Mouse (Mus musculus): Measurements from ENCODE around the gene Cdc42ep2. TPM values are rescaled to one million over a fixed set of nuclear protein-coding genes. Genes with fewer than 3 reads are reported as not detected.

Cdc42ep2 gene
- total and polyA plus RNA-seq, 3 experiments, result 1.1 to 1.7 TPM; not detected in 1

DNA sequence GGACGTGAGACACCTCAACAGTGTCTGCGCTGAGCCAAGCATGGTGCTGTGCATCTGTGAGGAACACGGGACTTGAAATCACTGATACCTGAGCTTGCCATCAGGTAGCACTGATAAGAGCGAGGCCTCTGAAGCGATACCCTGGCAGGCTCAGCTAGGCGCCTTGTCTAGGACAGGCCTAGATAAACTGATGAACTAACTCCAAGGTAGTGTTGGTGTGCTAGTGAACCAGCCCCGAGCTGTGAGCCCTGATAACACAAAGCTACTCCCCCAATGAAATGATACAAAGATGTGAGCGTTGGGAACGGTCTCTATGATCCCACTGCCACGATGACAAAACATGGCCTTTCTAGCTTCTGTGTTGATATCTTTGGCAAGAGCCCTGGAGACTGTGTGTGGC is 43.0 kb upstream of the Cdc42ep2 start (continued):
- TF ChIP-seq MXI1 (IDR thresholded peaks at IDR 0.05; ENCODE audit: low read depth, low read length) (peak; percentile 59; the same call in 1 of the 2 replicates), MYB (IDR thresholded peaks at IDR 0.05; ENCODE audit: low read depth, low read length) (0 out of 2 replicates have a peak, but pooled peaks have one; percentile 40), MYC (IDR thresholded peaks at IDR 0.05; ENCODE audit: low read depth, low read length) (no peak), ETS1 (IDR thresholded peaks at IDR 0.05; ENCODE audit: low read depth, low read length) (peak; percentile 81)

DNA sequence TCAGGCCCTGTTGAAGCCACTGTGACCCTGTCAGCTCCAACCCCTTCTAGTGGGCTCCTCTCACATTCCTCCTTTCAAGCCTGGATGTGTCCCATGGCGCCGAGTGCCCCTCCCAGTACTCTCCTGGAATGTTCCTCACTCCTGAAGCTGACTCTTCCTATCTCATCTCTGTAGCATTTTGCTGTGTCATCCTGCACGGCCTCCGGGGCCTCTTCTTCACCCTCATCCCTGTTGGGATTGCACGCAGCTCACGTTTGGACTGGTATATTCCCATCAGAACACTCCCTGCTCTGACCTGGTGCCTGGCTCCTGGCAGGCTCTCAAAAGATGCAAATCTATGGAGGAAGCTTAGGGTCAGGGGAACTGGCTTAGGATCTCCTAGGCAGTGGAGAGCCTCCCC is 42.2 kb upstream of the Cdc42ep2 start:
- Histone ChIP-seq H3K4me1 (ENCODE audit: control insufficient read depth in 1 of 2, insufficient read depth in 2 of 2, low read length in 2 of 2) (peaks cover 0 to 32% of the 10 kb centered on the region in 2 experiments; a peak in 3 of 4 replicates), H3K9me3 (replicated peaks; ENCODE audit: insufficient read depth, low read length) (no peaks in the 10 kb centered on the region), H3K9ac (ENCODE audit: control insufficient read depth, low read depth, low read length, poor library complexity, severe bottlenecking) (peak overlapping the region; percentile 42; the same call in 1 of the 2 replicates), H3K36me3 (ENCODE audit: control insufficient read depth in 1 of 2, insufficient read depth in 2 of 2, low read length in 2 of 2) (peaks cover 0 to 22% of the 10 kb centered on the region in 2 experiments; a peak in 2 of 4 replicates), H3K4me3 (ENCODE audit: control insufficient read depth in 1 of 2, insufficient read depth in 1 of 2, low read depth in 2 of 2, low read length in 2 of 2) (no peak overlapping the region), H3K79me2 (ENCODE audit: control insufficient read depth, insufficient read depth, low read length, poor library complexity) (peaks cover 18% of the 10 kb centered on the region), H3K27ac (ENCODE audit: control insufficient read depth, low read depth, low read length) (peak overlapping the region; percentile 20; the same call in 1 of the 2 replicates), H3K27me3 (ENCODE audit: control insufficient read depth in 1 of 2, insufficient read depth in 2 of 2, low read length in 2 of 2) (no peaks in the 10 kb centered on the region)
- no peak for TF ChIP-seq ETS1 (IDR thresholded peaks at IDR 0.05; ENCODE audit: low read depth, low read length)
- TF ChIP-seq CHD1 (IDR thresholded peaks at IDR 0.05; ENCODE audit: low read depth, low read length), result no peak
- TF ChIP-seq MAFK (IDR thresholded peaks at IDR 0.05; ENCODE audit: borderline replicate concordance, low read depth, low read length), result no peak
- peak in 1 of 2 experiments; percentile 21; a peak in 1 of 4 replicates for TF ChIP-seq EP300 (IDR thresholded peaks at IDR 0.05; ENCODE audit: low read depth in 1 of 2, low read length in 2 of 2)
- no peak for TF ChIP-seq ZNF384 (IDR thresholded peaks at IDR 0.05; ENCODE audit: low read depth, low read length)
- TF ChIP-seq CHD2 (IDR thresholded peaks at IDR 0.05; ENCODE audit: low read length), result no peak
- TF ChIP-seq RCOR1 (IDR thresholded peaks at IDR 0.05; ENCODE audit: low read depth, low read length), result 0 out of 2 replicates have a peak, but pooled peaks have one; percentile 14
- peak; percentile 39; the same call in 1 of the 2 replicates for TF ChIP-seq SIN3A (IDR thresholded peaks at IDR 0.05; ENCODE audit: low read length)
- TF ChIP-seq SMC3 (IDR thresholded peaks at IDR 0.05; ENCODE audit: low read depth, low read length), result no peak
- TF ChIP-seq NRF1 (IDR thresholded peaks at IDR 0.05; ENCODE audit: insufficient read depth, low read depth, low read length, poor library complexity, severe bottlenecking), result no peak
- no peak for TF ChIP-seq ZMIZ1 (IDR thresholded peaks at IDR 0.05; ENCODE audit: low read depth, low read length)
- peak; percentile 36; the same call in 1 of the 2 replicates for TF ChIP-seq BHLHE40 (IDR thresholded peaks at IDR 0.05; ENCODE audit: borderline replicate concordance, low read depth, low read length)
- TF ChIP-seq MAZ (IDR thresholded peaks at IDR 0.05; ENCODE audit: low read depth, low read length), result 0 out of 2 replicates have a peak, but pooled peaks have one; percentile 19
- no peak for TF ChIP-seq POLR2AphosphoS2 (IDR thresholded peaks at IDR 0.05; ENCODE audit: low read length)
- TF ChIP-seq GABPA (IDR thresholded peaks at IDR 0.05; ENCODE audit: low read depth, low read length), result 0 out of 2 replicates have a peak, but pooled peaks have one; percentile 50
- no peak for TF ChIP-seq MYC (IDR thresholded peaks at IDR 0.05; ENCODE audit: low read depth, low read length)
- no peak for TF ChIP-seq KAT2A (conservative IDR thresholded peaks at IDR 0.05; ENCODE audit: low read depth, low read length)
- peak; percentile 53 for DNase-seq (ENCODE audit: low read depth, low spot score)
